Mouse (Mus musculus) 416B (cell line): ENCODE results near the gene Gna12.
A peak's percentile ranks its signal among the peaks of the same experiment; 100 is the strongest.

Source experiments
- DNase-seq: peaks from one replicate; pipeline ENCODE4 v3.0.0; 2011; ENCODE audit warnings: low read depth

Gna12 gene

GRCm38 (mm10) chr5:140827413-140827812, 2.8 kb downstream of the Gna12 start:
- no peak for DNase-seq

- DNase-seq: no peak
These were observed 3.4 kb downstream of the Gna12 start for GRCm38 (mm10) chr5:140826796-140827195.

DNA sequence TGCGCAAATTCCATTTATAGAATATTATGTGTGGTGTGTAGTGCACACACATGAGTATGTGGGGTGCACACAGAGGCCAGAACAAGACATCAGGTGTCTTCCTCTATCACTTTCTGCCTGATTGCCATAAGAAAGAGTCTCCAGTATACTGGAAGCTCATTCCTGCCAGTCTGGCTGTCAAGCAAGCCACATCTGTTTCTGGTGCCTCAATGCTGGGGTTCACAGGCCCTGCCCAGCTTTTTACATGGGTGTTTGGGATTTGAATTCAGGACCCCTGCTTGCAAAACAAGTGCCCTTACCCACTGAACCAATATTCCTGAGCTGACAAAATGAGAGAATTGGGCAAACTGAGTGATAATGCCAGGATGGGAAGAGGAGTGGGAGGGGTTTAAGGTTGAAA, 4.1 kb downstream of the Gna12 start:
- DNase-seq: no peak

GRCm38 (mm10) chr5:140824126-140824525, 6.1 kb downstream of the Gna12 start:
- no peak for DNase-seq

DNA sequence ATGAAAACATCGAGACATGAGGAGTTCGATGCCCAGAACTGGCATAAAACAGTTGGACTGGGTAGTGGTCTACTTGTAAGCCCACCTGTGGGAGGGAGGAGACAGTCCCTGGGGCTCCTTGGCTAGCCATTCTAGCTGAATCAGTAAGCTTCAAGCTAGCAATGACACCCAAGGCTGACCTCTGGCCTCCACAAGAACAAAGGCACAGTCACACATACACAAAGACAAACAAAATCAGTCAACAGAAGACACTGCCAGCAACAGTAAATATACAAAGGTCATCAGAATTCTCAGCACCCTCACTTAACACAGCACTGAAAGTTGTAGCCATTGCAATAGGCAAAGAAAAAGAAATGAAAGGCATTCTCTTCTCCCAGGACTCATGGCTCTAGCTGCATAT, 6.8 kb downstream of the Gna12 start:
- no peak for DNase-seq

DNA sequence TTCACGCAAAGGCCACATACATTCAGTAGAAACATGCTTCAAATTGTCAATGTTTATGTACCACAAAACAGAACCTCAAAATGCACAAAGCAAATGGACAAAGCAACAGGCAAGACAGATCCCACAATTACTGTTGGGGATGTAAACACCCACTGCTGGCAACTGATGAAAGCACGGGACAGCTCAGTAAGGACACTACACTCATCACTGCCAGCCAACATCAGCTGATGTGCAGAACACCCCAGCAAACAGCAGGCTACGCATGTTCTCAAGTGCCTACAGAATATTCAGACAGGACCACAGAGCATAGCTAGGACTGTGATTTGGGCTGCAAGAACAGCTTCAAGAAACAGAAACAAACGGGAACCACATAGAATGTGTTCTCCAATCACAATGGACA, 8.3 kb downstream of the Gna12 start:
- DNase-seq: no peak

GRCm38 (mm10) chr5:140820539-140820938, 9.7 kb downstream of the Gna12 start:
- no peak for DNase-seq

DNA sequence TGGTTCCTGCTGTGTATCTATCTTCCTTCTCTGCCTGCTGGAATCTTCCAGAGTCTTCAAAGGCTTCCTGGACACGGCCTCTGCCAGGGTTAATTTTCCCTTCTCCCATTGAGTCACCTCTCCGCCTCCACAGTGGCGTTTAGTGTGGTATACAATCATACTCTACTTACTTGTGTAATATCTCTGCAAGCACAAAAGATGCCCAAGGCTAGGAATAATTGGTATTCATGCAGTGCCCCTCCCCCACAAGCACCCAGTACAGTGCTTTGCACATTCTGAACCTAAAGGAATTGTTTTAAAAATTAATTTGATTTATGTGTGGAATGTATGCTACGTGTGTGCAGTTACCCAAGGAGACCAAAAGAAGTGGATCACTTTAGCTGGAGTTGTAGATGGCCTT, 10.6 kb downstream of the Gna12 start:
- no peak for DNase-seq

GRCm38 (mm10) chr5:140818482-140819076, 11.7 kb downstream of the Gna12 start:
- no peak for DNase-seq

GRCm38 (mm10) chr5:140816950-140817568, 13.2 kb downstream of the Gna12 start:
- no peak for DNase-seq

DNA sequence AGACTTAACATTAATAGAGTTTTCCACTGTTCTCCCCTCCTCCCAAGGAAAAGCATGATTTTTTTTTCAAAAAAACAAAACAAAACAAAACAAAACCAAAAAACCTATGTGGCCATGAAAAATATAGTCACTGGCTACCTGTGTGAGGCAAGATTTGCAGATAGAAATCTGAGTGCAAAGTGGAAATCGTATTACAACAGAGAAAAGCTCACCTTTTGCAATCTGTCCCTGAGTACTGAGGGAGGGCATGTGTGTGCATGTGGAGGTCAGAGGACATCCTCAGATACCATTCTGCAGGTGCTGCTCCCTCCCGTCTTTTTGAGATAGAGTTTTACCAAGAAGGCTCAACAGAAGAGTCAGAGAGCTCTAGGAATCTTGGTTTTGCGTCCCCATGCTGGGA, 14.2 kb downstream of the Gna12 start:
- no peak for DNase-seq

DNA sequence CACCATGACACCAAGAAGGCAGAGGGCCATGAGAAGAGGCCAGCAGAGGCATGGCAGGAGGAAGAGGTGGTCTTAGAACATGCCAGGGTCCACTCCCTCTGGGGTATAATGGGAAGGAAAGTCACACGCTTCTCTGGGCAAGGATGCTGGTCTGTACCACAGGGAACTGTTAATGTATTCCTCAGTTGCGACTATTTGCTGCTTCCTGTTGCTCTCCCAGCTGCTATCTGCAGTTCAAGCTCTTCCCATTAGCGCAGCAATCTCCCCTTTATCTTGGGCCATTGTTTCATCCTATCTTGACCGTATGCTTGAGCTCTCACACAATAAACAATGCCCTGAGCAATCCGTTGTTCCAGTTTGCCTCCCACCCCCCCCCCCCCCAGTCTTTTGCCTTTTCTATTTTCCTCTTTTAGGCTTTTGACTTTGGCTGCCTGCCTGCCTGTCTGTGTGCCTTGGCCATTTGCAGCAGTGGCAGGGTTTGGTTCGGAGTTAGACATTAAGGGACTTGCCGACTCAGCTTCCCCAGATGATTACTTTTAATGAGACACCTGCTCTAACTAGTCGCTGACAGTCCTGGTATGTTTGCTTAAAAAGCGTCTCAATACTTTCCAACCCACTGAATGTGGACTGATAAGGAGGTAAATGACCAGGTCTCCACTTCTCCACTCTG, 15.0 kb downstream of the Gna12 start:
- no peak for DNase-seq

GRCm38 (mm10) chr5:140814403-140814802, 15.8 kb downstream of the Gna12 start:
- DNase-seq: peak; percentile 39

GRCm38 (mm10) chr5:140812699-140813098, 17.5 kb downstream of the Gna12 start:
- no peak for DNase-seq

GRCm38 (mm10) chr5:140812063-140812462, 18.2 kb downstream of the Gna12 start:
- DNase-seq: no peak

GRCm38 (mm10) chr5:140811390-140811789, 18.8 kb downstream of the Gna12 start:
- DNase-seq: peak; percentile 53

GRCm38 (mm10) chr5:140806939-140807338, 23.3 kb downstream of the Gna12 start:
- DNase-seq: no peak

GRCm38 (mm10) chr5:140806252-140806651, 24.0 kb downstream of the Gna12 start:
- DNase-seq: no peak

- no peak for DNase-seq
These were observed 28.4 kb downstream of the Gna12 start for GRCm38 (mm10) chr5:140801782-140802181.

DNA sequence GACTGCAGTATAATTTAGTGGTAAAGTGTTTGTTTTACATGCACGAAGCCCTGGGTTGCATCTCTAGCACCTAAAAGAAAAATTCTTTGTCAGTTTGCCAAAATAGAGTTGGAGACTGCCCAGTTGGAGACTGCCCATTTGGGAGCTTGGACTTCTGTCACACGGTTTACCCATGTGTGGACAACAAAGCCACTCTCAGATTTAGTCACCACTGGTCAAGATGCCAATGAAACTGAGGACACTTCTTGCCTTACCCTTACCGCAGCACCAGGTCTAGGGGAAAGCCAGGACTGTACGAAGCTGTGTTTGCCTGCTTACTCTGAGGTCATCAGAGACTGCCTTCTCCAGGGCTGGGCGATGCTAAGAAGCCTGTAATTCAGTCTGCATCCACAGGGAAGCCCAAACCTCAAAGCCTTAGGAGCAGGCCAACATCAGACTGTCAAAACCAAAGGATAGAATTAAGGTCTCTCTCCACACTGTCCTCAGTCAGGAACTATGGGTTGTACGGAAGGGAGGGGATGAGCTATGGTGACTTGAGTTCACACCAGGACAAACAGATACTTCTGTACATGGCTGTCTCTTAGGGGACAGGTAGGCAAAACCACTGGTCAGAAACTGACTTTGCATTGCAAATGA, 29.8 kb downstream of the Gna12 start:
- DNase-seq: no peak

DNA sequence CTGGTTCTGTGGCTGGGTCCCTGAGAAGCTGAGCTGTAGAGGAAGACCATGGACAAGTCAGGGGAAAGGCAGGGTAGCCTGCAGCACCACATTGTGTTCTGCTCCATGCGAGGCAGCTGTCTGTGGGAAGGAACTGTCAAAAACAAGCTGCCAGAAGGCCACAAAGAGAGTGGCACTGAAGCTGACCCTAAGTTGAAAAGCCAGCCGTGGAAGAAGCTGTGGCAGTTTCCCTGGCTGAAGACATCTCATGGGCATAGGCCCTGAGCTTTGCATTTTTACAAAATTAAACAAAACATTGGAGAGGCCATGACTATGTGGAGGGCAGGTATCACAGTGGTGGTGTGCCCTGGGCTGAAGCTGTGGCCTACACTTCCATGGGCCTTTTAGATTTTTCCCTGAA, 31.0 kb downstream of the Gna12 start:
- no peak for DNase-seq

- peak; percentile 45 for DNase-seq
These were observed 31.5 kb downstream of the Gna12 start for GRCm38 (mm10) chr5:140798775-140799174.

GRCm38 (mm10) chr5:140798158-140798557, 32.1 kb downstream of the Gna12 start:
- DNase-seq: no peak
